Mouse (Mus musculus): ENCODE results near the gene Grik5. TPM values are rescaled to one million over a fixed set of nuclear protein-coding genes. Genes with fewer than 3 reads are reported as not detected.
A peak's percentile ranks its signal among the peaks of the same experiment; 100 is the strongest.

Grik5 gene
- polyA plus RNA-seq, 1 experiment, result 211 TPM

- peak; percentile 38 to 54 for DNase-seq (ENCODE audit: extremely low spot score in 1 of 2, low spot score in 1 of 2)
These were observed 30.2 kb downstream of the Grik5 start for GRCm38 (mm10) chr7:25041921-25042320.

GRCm38 (mm10) chr7:25035916-25036315 is 36.2 kb downstream of the Grik5 start:
- DNase-seq (ENCODE audit: extremely low spot score in 1 of 2, low spot score in 1 of 2), result peak; percentile 42 to 94

- peak in 1 of 2 experiments; percentile 56 for DNase-seq (ENCODE audit: extremely low spot score in 1 of 2, low spot score in 1 of 2)
These were observed 37.4 kb downstream of the Grik5 start for GRCm38 (mm10) chr7:25034796-25035195.

GRCm38 (mm10) chr7:25031528-25031927 is 40.6 kb downstream of the Grik5 start:
- no peak for DNase-seq (ENCODE audit: extremely low spot score in 1 of 2, low spot score in 1 of 2)

GRCm38 (mm10) chr7:25030032-25030753 is 42.0 kb downstream of the Grik5 start:
- peak in 1 of 2 experiments; percentile 93 for DNase-seq (ENCODE audit: extremely low spot score in 1 of 2, low spot score in 1 of 2)

GRCm38 (mm10) chr7:25026452-25026851 is 45.7 kb downstream of the Grik5 start:
- no peak for DNase-seq (ENCODE audit: extremely low spot score in 1 of 2, low spot score in 1 of 2)

- DNase-seq (ENCODE audit: extremely low spot score in 1 of 2, low spot score in 1 of 2), result no peak
These were observed 46.2 kb downstream of the Grik5 start for GRCm38 (mm10) chr7:25025855-25026439.

GRCm38 (mm10) chr7:25011592-25011991 is 60.6 kb downstream of the Grik5 start:
- no peak for DNase-seq (ENCODE audit: extremely low spot score in 1 of 2, low spot score in 1 of 2)

- peak in 1 of 2 experiments; percentile 67 for DNase-seq (ENCODE audit: extremely low spot score in 1 of 2, low spot score in 1 of 2)
These were observed 61.8 kb downstream of the Grik5 start for GRCm38 (mm10) chr7:25010090-25010913.

- peak; percentile 71 to 86 for DNase-seq (ENCODE audit: extremely low spot score in 1 of 2, low spot score in 1 of 2)
These were observed 62.9 kb downstream of the Grik5 start for GRCm38 (mm10) chr7:25009099-25009700.

- DNase-seq (ENCODE audit: extremely low spot score in 1 of 2, low spot score in 1 of 2), result peak in 1 of 2 experiments; percentile 53
These were observed 63.5 kb downstream of the Grik5 start for GRCm38 (mm10) chr7:25008635-25009034.

- DNase-seq (ENCODE audit: extremely low spot score in 1 of 2, low spot score in 1 of 2), result peak; percentile 65 to 86
These were observed 64.4 kb downstream of the Grik5 start for GRCm38 (mm10) chr7:25007609-25008374.

GRCm38 (mm10) chr7:25006586-25007364 is 65.4 kb downstream of the Grik5 start:
- peak; percentile 80 to 85 for DNase-seq (ENCODE audit: extremely low spot score in 1 of 2, low spot score in 1 of 2)

GRCm38 (mm10) chr7:25006171-25006570 is 66.0 kb downstream of the Grik5 start:
- DNase-seq (ENCODE audit: extremely low spot score in 1 of 2, low spot score in 1 of 2), result no peak

- DNase-seq (ENCODE audit: extremely low spot score in 1 of 2, low spot score in 1 of 2), result peak; percentile 73 to 89
These were observed 66.6 kb downstream of the Grik5 start, which contains the start of gene Atp1a3 for GRCm38 (mm10) chr7:25005421-25006065. Gene Atp1a3, minus strand, starts transcription at chr7:25005958.

- no peak for DNase-seq (ENCODE audit: extremely low spot score in 1 of 2, low spot score in 1 of 2)
These were observed 67.3 kb downstream of the Grik5 start for GRCm38 (mm10) chr7:25004806-25005205.

GRCm38 (mm10) chr7:25003820-25004388 is 68.2 kb downstream of the Grik5 start:
- DNase-seq (ENCODE audit: extremely low spot score in 1 of 2, low spot score in 1 of 2), result no peak

- no peak for DNase-seq (ENCODE audit: extremely low spot score in 1 of 2, low spot score in 1 of 2)
These were observed 68.9 kb downstream of the Grik5 start for GRCm38 (mm10) chr7:25003291-25003690.

All from frontal cortex, adult 2 months (tissue).